Mouse (Mus musculus) myocyte (in vitro differentiated cells): ENCODE results near the gene En1.

Experiments used
- E2F4 ChIP-seq: IDR thresholded peaks from one replicate; pipeline ENCODE4 v1.6.1; 2011; ENCODE audit warnings: mild to moderate bottlenecking, control low read depth, moderate library complexity; ENCODE audit not compliant: insufficient read depth
- MAX ChIP-seq: IDR thresholded peaks from one replicate; pipeline ENCODE4 v1.6.1; 2011; ENCODE audit warnings: low read depth, mild to moderate bottlenecking, control low read depth
- MYOD1 ChIP-seq, 3 experiments: IDR thresholded peaks; one replicate each; pipeline ENCODE4 v1.6.1; 2011; ENCODE audit warnings: control low read depth in 2 of 3, low read depth in 2 of 3, mild to moderate bottlenecking in 2 of 3, moderate library complexity in 1 of 3; ENCODE audit not compliant: insufficient read length in 2 of 3, control insufficient read depth in 1 of 3
- MYOG ChIP-seq, 3 experiments: IDR thresholded peaks; one replicate each; pipeline ENCODE4 v1.6.1; 2011; ENCODE audit warnings: control low read depth in 2 of 3, low read depth in 2 of 3, mild to moderate bottlenecking in 2 of 3; ENCODE audit not compliant: insufficient read length in 2 of 3, control insufficient read depth in 1 of 3, insufficient read depth in 1 of 3
- POLR2A ChIP-seq: IDR thresholded peaks from one replicate; pipeline ENCODE4 v1.6.1; 2011; ENCODE audit warnings: low read depth, mild to moderate bottlenecking, control low read depth, moderate library complexity; ENCODE audit not compliant: insufficient read length
- POLR2AphosphoS2 ChIP-seq: IDR thresholded peaks from one replicate; pipeline ENCODE4 v1.6.1; 2011; ENCODE audit warnings: low read depth, control low read depth; ENCODE audit not compliant: insufficient read length
- REST ChIP-seq: IDR thresholded peaks from one replicate; pipeline ENCODE4 v1.6.1; 2011; ENCODE audit warnings: mild to moderate bottlenecking, control low read depth, moderate library complexity; ENCODE audit not compliant: insufficient read depth, insufficient read length
- TCF12 ChIP-seq: IDR thresholded peaks from one replicate; pipeline ENCODE4 v1.6.1; 2011; ENCODE audit warnings: mild to moderate bottlenecking, control low read depth; ENCODE audit not compliant: poor library complexity, insufficient read depth, severe bottlenecking
- TCF3 ChIP-seq: IDR thresholded peaks from one replicate; pipeline ENCODE4 v1.6.1; 2011; ENCODE audit warnings: low read depth, control low read depth; ENCODE audit not compliant: insufficient read length
- USF1 ChIP-seq: IDR thresholded peaks from one replicate; pipeline ENCODE4 v1.6.1; 2011; ENCODE audit warnings: low read depth, mild to moderate bottlenecking, control low read depth, moderate library complexity

DNA sequence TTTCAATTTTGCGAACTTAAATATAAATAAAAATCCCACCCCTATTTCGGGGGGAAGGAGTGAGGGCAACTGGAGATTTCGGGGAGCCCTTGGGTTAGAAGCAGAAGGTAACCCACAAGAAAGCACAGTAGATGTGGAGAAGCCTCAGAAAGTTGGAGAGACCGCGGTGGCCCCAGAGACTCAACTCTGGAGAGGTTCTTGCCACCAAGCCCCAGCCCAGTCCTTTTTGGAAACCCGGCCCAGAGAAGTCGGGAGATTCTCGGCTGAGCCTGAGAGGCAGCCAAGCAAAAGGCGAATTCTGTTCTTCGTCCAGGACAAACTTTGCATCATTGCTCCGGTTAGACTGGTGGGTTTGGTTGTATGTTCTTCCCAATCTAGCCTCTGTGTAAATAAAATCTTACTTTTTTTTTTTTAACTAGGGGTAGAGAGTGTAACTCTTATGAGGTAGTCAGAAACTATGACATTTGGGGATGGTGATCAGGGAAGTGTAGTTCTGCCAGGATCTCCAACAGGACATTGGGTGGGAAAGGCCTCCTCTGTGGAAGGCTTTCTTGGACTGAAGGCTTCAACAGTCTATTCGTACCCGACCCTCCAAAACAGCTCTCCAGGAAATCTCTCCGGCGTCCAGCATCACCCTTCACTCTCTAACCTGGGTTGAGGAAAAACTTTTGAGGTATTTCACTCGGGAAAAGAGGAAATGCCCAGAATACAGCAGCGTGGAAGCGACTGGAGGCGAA is 1.5 kb upstream of the En1 start:
- no peak for TF ChIP-seq TCF12
- TF ChIP-seq MAX: no peak
- no peak for TF ChIP-seq POLR2A
- no peak for TF ChIP-seq POLR2AphosphoS2
- TF ChIP-seq TCF3: no peak
- no peak for TF ChIP-seq E2F4
- TF ChIP-seq MYOD1 (IDR thresholded peaks at IDR 0.05; ENCODE audit: control insufficient read depth in 1 of 3, insufficient read length in 2 of 3, low read depth in 2 of 3): no peak
- TF ChIP-seq MYOG (IDR thresholded peaks at IDR 0.05; ENCODE audit: control insufficient read depth in 1 of 3, insufficient read depth in 1 of 3, insufficient read length in 2 of 3, low read depth in 2 of 3): no peak
- no peak for TF ChIP-seq REST
- TF ChIP-seq USF1: no peak
